Mouse (Mus musculus) hindlimb bud, embryonic 11.5 days (tissue): Measurements from ENCODE around the gene Kcnq2.

Experiments
- DNase-seq: peaks from one replicate; pipeline ENCODE4 v3.0.0-alpha.2; 2012; ENCODE audit warnings: low read depth, low spot score; ENCODE audit errors: extremely low spot score

The Kcnq2 gene

GRCm38 (mm10) chr2:181148318-181148955 is 13.3 kb upstream of the Kcnq2 start:
- no peak for DNase-seq

- DNase-seq = no peak
These were observed 12.6 kb upstream of the Kcnq2 start for GRCm38 (mm10) chr2:181147546-181148317.

- no peak for DNase-seq
These were observed 12.0 kb upstream of the Kcnq2 start for GRCm38 (mm10) chr2:181146976-181147545.

- DNase-seq = no peak
These were observed 9.6 kb upstream of the Kcnq2 start for GRCm38 (mm10) chr2:181144675-181145074.

GRCm38 (mm10) chr2:181143509-181144276 is 8.6 kb upstream of the Kcnq2 start:
- no peak for DNase-seq

GRCm38 (mm10) chr2:181142703-181143135 is 7.6 kb upstream of the Kcnq2 start:
- no peak for DNase-seq

- DNase-seq = no peak
These were observed 4.6 kb upstream of the Kcnq2 start for GRCm38 (mm10) chr2:181139641-181140193.

GRCm38 (mm10) chr2:181136934-181137333 is 1.8 kb upstream of the Kcnq2 start:
- DNase-seq = peak; percentile 31

- no peak for DNase-seq
These were observed 332 bp upstream of the Kcnq2 start for GRCm38 (mm10) chr2:181135446-181135818.

- no peak for DNase-seq
These were observed 1.1 kb downstream of the Kcnq2 start for GRCm38 (mm10) chr2:181133837-181134590.

- no peak for DNase-seq
These were observed 4.9 kb downstream of the Kcnq2 start for GRCm38 (mm10) chr2:181130245-181130644.

GRCm38 (mm10) chr2:181128963-181129362 is 6.1 kb downstream of the Kcnq2 start:
- DNase-seq = no peak

GRCm38 (mm10) chr2:181127786-181128185 is 7.3 kb downstream of the Kcnq2 start:
- no peak for DNase-seq

- no peak for DNase-seq
These were observed 9.2 kb downstream of the Kcnq2 start for GRCm38 (mm10) chr2:181125726-181126455.

- no peak for DNase-seq
These were observed 12.5 kb downstream of the Kcnq2 start for GRCm38 (mm10) chr2:181122642-181123041.

- DNase-seq = no peak
These were observed 14.1 kb downstream of the Kcnq2 start for GRCm38 (mm10) chr2:181120922-181121449.

GRCm38 (mm10) chr2:181119952-181120351 is 15.1 kb downstream of the Kcnq2 start:
- DNase-seq = no peak

GRCm38 (mm10) chr2:181116436-181116835 is 18.7 kb downstream of the Kcnq2 start:
- no peak for DNase-seq

GRCm38 (mm10) chr2:181115367-181115766 is 19.7 kb downstream of the Kcnq2 start:
- no peak for DNase-seq
